Mouse (Mus musculus): ENCODE data around the gene Rnf130. TPM values are rescaled to one million over a fixed set of nuclear protein-coding genes. Genes with fewer than 3 reads are reported as not detected.

Rnf130 gene
- polyA plus RNA-seq, 1 experiment, result 33.0 TPM

GRCm38 (mm10) chr11:49983875-49984552, 41.1 kb upstream of the Rnf130 start:
- WGBS, result 31% methylated on average over 4 of the region's 4 CpGs
- H3K4me1 ChIP-seq (ENCODE audit: control insufficient read depth, insufficient read depth, low read length), result peaks cover 12% of the 10 kb centered on the region
- no peak overlapping the region for H3K4me3 ChIP-seq (replicated peaks; ENCODE audit: control insufficient read depth, low read depth, low read length)
- TF ChIP-seq CTCF (IDR thresholded peaks at IDR 0.05; ENCODE audit: control insufficient read depth, insufficient read depth, low read length) (no peak), POLR2A (IDR thresholded peaks at IDR 0.05; ENCODE audit: borderline replicate concordance, control insufficient read depth, low read depth, low read length) (no peak)
- peak overlapping the region; percentile 59 for H3K27ac ChIP-seq (ENCODE audit: control insufficient read depth, insufficient read depth, low read depth, low read length, poor library complexity)

GRCm38 (mm10) chr11:49985009-49985408, 40.1 kb upstream of the Rnf130 start:
- H3K4me1 ChIP-seq (ENCODE audit: control insufficient read depth, insufficient read depth, low read length), result peaks cover 9% of the 10 kb centered on the region
- 48% methylated on average over 4 of the region's 4 CpGs for WGBS
- H3K27ac ChIP-seq (ENCODE audit: control insufficient read depth, insufficient read depth, low read depth, low read length, poor library complexity), result peak overlapping the region; percentile 46
- no peak overlapping the region for H3K4me3 ChIP-seq (replicated peaks; ENCODE audit: control insufficient read depth, low read depth, low read length)
- TF ChIP-seq POLR2A (IDR thresholded peaks at IDR 0.05; ENCODE audit: borderline replicate concordance, control insufficient read depth, low read depth, low read length) (no peak), CTCF (IDR thresholded peaks at IDR 0.05; ENCODE audit: control insufficient read depth, insufficient read depth, low read length) (no peak)

- no peak overlapping the region for H3K27ac ChIP-seq (ENCODE audit: control insufficient read depth, insufficient read depth, low read depth, low read length, poor library complexity)
- WGBS, result 19% methylated on average over 10 of the region's 10 CpGs
- peaks cover 9% of the 10 kb centered on the region for H3K4me1 ChIP-seq (ENCODE audit: control insufficient read depth, insufficient read depth, low read length)
- TF ChIP-seq POLR2A (IDR thresholded peaks at IDR 0.05; ENCODE audit: borderline replicate concordance, control insufficient read depth, low read depth, low read length), result no peak
- TF ChIP-seq CTCF (IDR thresholded peaks at IDR 0.05; ENCODE audit: control insufficient read depth, insufficient read depth, low read length), result peak; percentile 86
- H3K4me3 ChIP-seq (replicated peaks; ENCODE audit: control insufficient read depth, low read depth, low read length), result no peak overlapping the region
Measured at GRCm38 (mm10) chr11:49986277-49987036, 38.7 kb upstream of the Rnf130 start.

- Histone ChIP-seq H3K27ac (ENCODE audit: control insufficient read depth, insufficient read depth, low read depth, low read length, poor library complexity) (no peak overlapping the region), H3K4me3 (replicated peaks; ENCODE audit: control insufficient read depth, low read depth, low read length) (no peak overlapping the region), H3K4me1 (ENCODE audit: control insufficient read depth, insufficient read depth, low read length) (peaks cover 9% of the 10 kb centered on the region)
- TF ChIP-seq POLR2A (IDR thresholded peaks at IDR 0.05; ENCODE audit: borderline replicate concordance, control insufficient read depth, low read depth, low read length) (no peak), CTCF (IDR thresholded peaks at IDR 0.05; ENCODE audit: control insufficient read depth, insufficient read depth, low read length) (no peak)
- 2% methylated on average over 2 of the region's 2 CpGs for WGBS
Measured at GRCm38 (mm10) chr11:49994536-49994935, 30.6 kb upstream of the Rnf130 start.

- Histone ChIP-seq H3K4me3 (replicated peaks; ENCODE audit: control insufficient read depth, low read depth, low read length) (no peak overlapping the region), H3K27ac (ENCODE audit: control insufficient read depth, insufficient read depth, low read depth, low read length, poor library complexity) (peak overlapping the region; percentile 34; the same call in 1 of the 2 replicates), H3K4me1 (ENCODE audit: control insufficient read depth, insufficient read depth, low read length) (peaks cover 9% of the 10 kb centered on the region)
- 37% methylated on average over 4 of the region's 4 CpGs for WGBS
- TF ChIP-seq POLR2A (IDR thresholded peaks at IDR 0.05; ENCODE audit: borderline replicate concordance, control insufficient read depth, low read depth, low read length) (no peak), CTCF (IDR thresholded peaks at IDR 0.05; ENCODE audit: control insufficient read depth, insufficient read depth, low read length) (no peak)
Measured at GRCm38 (mm10) chr11:49996398-49996797, 28.7 kb upstream of the Rnf130 start.

GRCm38 (mm10) chr11:49997321-49997720, 27.8 kb upstream of the Rnf130 start:
- peaks cover 9% of the 10 kb centered on the region for H3K4me1 ChIP-seq (ENCODE audit: control insufficient read depth, insufficient read depth, low read length)
- WGBS, result 5% methylated on average over 5 of the region's 5 CpGs
- peak overlapping the region; percentile 57; the same call in 1 of the 2 replicates for H3K27ac ChIP-seq (ENCODE audit: control insufficient read depth, insufficient read depth, low read depth, low read length, poor library complexity)
- no peak for TF ChIP-seq POLR2A (IDR thresholded peaks at IDR 0.05; ENCODE audit: borderline replicate concordance, control insufficient read depth, low read depth, low read length)
- no peak for TF ChIP-seq CTCF (IDR thresholded peaks at IDR 0.05; ENCODE audit: control insufficient read depth, insufficient read depth, low read length)
- H3K4me3 ChIP-seq (replicated peaks; ENCODE audit: control insufficient read depth, low read depth, low read length), result no peak overlapping the region

- Histone ChIP-seq H3K4me3 (replicated peaks; ENCODE audit: control insufficient read depth, low read depth, low read length) (no peak overlapping the region), H3K4me1 (ENCODE audit: control insufficient read depth, insufficient read depth, low read length) (no peaks in the 10 kb centered on the region), H3K27ac (ENCODE audit: control insufficient read depth, insufficient read depth, low read depth, low read length, poor library complexity) (no peak overlapping the region)
- TF ChIP-seq CTCF (IDR thresholded peaks at IDR 0.05; ENCODE audit: control insufficient read depth, insufficient read depth, low read length) (no peak), POLR2A (IDR thresholded peaks at IDR 0.05; ENCODE audit: borderline replicate concordance, control insufficient read depth, low read depth, low read length) (no peak)
- WGBS, result 64% methylated on average over 4 of the region's 4 CpGs
Measured at GRCm38 (mm10) chr11:50002853-50003252, 22.3 kb upstream of the Rnf130 start.

GRCm38 (mm10) chr11:50007776-50008175, 17.4 kb upstream of the Rnf130 start:
- Histone ChIP-seq H3K4me3 (replicated peaks; ENCODE audit: control insufficient read depth, low read depth, low read length) (no peak overlapping the region), H3K4me1 (ENCODE audit: control insufficient read depth, insufficient read depth, low read length) (no peaks in the 10 kb centered on the region), H3K27ac (ENCODE audit: control insufficient read depth, insufficient read depth, low read depth, low read length, poor library complexity) (no peak overlapping the region)
- no peak for TF ChIP-seq POLR2A (IDR thresholded peaks at IDR 0.05; ENCODE audit: borderline replicate concordance, control insufficient read depth, low read depth, low read length)
- no peak for TF ChIP-seq CTCF (IDR thresholded peaks at IDR 0.05; ENCODE audit: control insufficient read depth, insufficient read depth, low read length)
- WGBS, result 88% methylated on average over 10 of the region's 10 CpGs
